Mouse (Mus musculus): ENCODE measurements around the gene Pdia2. TPM values are rescaled to one million over a fixed set of nuclear protein-coding genes. Genes with fewer than 3 reads are reported as not detected.

Gene Pdia2
- 0.20 and 0.38 TPM in 2 replicates for polyA plus RNA-seq (2014; fragmentation: Nextera tagmentation; extraction: Ambion mirVana)

DNA sequence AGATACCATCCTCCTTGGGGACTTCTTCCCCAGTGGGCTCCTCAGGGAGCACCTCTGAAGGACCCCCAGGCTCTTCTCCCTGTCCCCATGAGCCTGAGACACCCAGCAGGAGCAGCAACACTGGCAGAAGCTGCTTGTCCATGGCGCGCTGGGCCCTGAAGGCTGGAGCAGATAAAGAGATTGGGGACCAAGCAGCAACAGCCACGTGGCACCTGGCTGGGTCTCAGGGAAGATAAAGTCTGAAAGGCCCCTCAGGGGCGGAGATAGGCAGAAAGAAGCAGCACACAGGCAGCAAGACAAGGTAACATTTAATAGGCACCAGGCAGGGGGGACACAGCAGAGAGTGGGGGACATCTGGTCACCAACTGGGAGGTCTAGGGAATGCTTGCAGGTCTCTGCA, at the start of gene Pdia2:
TSS of gene Pdia2 (minus strand) at position 196 of the 400 bp plus-strand sequence.
- Histone ChIP-seq H3K27ac (replicated peaks in 1 of 2; ENCODE audit: control insufficient read depth in 1 of 2, insufficient read depth in 1 of 2, low read depth in 2 of 2, low read length in 2 of 2) (no peak within 1 kb of the TSS), H3K36me3 (ENCODE audit: control insufficient read depth, insufficient read depth, low read length) (peaks cover 40% of the 10 kb centered on the region), H3K4me3 (ENCODE audit: control insufficient read depth in 1 of 2, insufficient read depth in 1 of 2, low read depth in 1 of 2, low read length in 2 of 2) (no peak within 1 kb of the TSS), H3K27me3 (ENCODE audit: control insufficient read depth, insufficient read depth, low read length) (peaks cover 46% of the 10 kb centered on the region), H3K4me2 (ENCODE audit: low read length) (no peak within 1 kb of the TSS), H3K9ac (ENCODE audit: low read length) (no peak within 1 kb of the TSS), H3K9me3 (ENCODE audit: control insufficient read depth, low read length) (no peaks in the 10 kb centered on the region), H3K4me1 (ENCODE audit: control insufficient read depth in 2 of 2, insufficient read depth in 2 of 2, low read length in 2 of 2) (peaks cover 0 to 10% of the 10 kb centered on the region in 2 experiments; a peak in 2 of 4 replicates)
- 52% methylated on average over 4 of the region's 4 CpGs for WGBS
- no peak for ATAC-seq (ENCODE audit: insufficient number of reproducible peaks, insufficient read depth, low FRiP score, low read depth)

DNA sequence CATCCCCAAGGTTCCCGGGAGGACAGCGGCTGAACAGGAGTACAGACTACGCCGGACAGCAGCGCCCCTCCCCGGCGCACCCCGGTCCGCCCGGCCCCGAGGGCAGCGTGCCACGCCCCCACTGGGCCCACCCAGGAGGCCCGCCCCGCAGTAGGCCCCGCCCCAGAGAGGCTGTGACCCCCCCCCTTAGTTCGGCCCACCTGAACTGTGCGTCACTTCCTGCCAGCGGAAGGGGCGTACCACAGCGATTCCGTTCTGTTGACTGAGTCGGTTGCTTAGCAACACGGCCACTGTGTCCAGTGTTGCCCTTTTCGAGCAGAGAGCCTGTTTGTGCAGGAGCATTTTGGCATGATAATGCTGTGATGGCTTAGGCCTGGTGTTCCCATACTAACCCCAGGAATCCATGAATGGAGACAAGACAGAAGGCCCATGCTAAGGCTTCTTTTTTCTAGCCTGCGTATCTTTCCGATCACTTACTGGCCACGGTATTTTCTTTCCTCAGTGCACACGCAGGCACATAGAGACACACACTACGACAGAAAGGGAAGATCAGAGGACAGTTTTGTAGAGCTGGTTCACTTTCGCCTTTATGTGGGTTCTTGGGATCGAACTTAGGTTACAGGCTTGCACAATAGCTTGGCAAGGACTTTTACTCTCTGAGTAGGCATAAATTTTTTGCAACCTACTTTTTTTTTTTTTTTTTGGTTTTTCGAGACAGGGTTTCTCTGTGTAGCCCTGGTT, 45.4 kb upstream of the Pdia2 start, which contains the start of gene Fam234a:
TSS of gene Fam234a (minus strand) at position 142 of the 741 bp plus-strand sequence.
- Histone ChIP-seq H3K27me3 (ENCODE audit: control insufficient read depth, insufficient read depth, low read length) (no peaks in the 10 kb centered on the region), H3K36me3 (ENCODE audit: control insufficient read depth, insufficient read depth, low read length) (no peaks in the 10 kb centered on the region), H3K4me2 (ENCODE audit: low read length) (peak within 1 kb of the TSS; percentile 86), H3K27ac (replicated peaks in 1 of 2; ENCODE audit: control insufficient read depth in 1 of 2, insufficient read depth in 1 of 2, low read depth in 2 of 2, low read length in 2 of 2) (peak within 1 kb of the TSS; percentile 81 to 82), H3K4me1 (ENCODE audit: control insufficient read depth in 2 of 2, insufficient read depth in 2 of 2, low read length in 2 of 2) (peaks cover 0 to 13% of the 10 kb centered on the region in 2 experiments; a peak in 3 of 4 replicates), H3K9ac (ENCODE audit: low read length) (peak within 1 kb of the TSS; percentile 83), H3K4me3 (ENCODE audit: control insufficient read depth in 1 of 2, insufficient read depth in 1 of 2, low read depth in 1 of 2, low read length in 2 of 2) (peak within 1 kb of the TSS; percentile 71 to 89), H3K9me3 (ENCODE audit: control insufficient read depth, low read length) (no peaks in the 10 kb centered on the region)
- ATAC-seq (ENCODE audit: insufficient number of reproducible peaks, insufficient read depth, low FRiP score, low read depth): peak; percentile 96
- WGBS: 6% methylated on average over 33 of the region's 33 CpGs

DNA sequence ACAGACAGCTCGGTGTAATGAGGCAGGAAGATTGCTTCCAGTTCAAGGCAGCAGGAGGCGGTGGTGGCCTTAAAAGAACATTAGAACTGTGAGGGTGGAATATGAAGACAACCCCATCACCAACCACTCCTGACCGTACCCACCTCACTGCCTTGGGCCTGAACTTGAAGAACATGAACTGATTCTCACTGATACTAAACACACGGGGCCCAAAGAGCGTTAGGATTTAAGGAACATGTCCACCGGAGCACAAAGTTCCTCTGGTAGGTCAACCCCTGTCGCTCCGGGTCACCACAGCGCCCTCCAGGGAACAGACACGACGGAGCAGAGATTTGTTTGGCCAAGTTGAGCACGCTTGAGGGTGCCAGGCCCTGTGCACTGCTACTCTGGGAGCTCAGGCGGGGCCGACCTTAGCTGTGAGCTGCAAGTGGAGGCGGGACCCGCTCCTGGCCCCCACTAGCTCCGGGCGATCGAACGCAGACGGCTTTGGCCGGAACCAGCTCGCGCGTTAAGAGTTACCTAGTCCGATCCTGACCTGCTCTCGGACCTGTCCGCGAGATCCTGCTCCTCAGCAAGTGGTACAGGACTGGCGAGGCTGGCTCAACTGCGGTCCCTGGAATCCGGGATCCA, 44.7 kb upstream of the Pdia2 start:
- Histone ChIP-seq H3K9ac (ENCODE audit: low read length) (peak overlapping the region; percentile 83), H3K4me2 (ENCODE audit: low read length) (peak overlapping the region; percentile 86), H3K4me3 (ENCODE audit: control insufficient read depth in 1 of 2, insufficient read depth in 1 of 2, low read depth in 1 of 2, low read length in 2 of 2) (peak overlapping the region; percentile 71 to 89), H3K27ac (replicated peaks in 1 of 2; ENCODE audit: control insufficient read depth in 1 of 2, insufficient read depth in 1 of 2, low read depth in 2 of 2, low read length in 2 of 2) (peak overlapping the region; percentile 75 to 82), H3K4me1 (ENCODE audit: control insufficient read depth in 2 of 2, insufficient read depth in 2 of 2, low read length in 2 of 2) (peaks cover 0 to 13% of the 10 kb centered on the region in 2 experiments; a peak in 3 of 4 replicates), H3K9me3 (ENCODE audit: control insufficient read depth, low read length) (no peaks in the 10 kb centered on the region), H3K27me3 (ENCODE audit: control insufficient read depth, insufficient read depth, low read length) (no peaks in the 10 kb centered on the region), H3K36me3 (ENCODE audit: control insufficient read depth, insufficient read depth, low read length) (no peaks in the 10 kb centered on the region)
- 1% methylated on average over 32 of the region's 32 CpGs for WGBS
- peak; percentile 76 for ATAC-seq (ENCODE audit: insufficient number of reproducible peaks, insufficient read depth, low FRiP score, low read depth)

DNA sequence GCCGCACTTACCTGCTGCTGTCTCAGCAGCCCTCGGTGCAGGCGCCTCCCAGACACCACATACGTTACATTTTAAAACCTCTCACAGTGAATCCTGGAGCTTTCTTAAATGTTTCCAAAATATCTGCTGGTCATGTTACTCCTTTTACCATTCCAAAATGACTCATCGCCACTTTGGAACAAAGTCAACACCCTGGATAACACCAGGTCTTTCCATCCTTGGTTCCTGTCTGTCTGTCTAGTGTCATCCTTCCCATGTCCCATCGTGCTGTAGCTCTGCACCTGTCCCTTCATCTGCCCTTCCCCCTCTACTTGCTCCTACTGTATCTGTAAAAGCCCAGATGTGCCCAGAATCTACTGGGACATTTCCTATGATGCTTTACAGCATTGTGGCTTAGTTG, 42.1 kb upstream of the Pdia2 start:
- no peaks in the 10 kb centered on the region for H3K36me3 ChIP-seq (ENCODE audit: control insufficient read depth, insufficient read depth, low read length)
- no peak overlapping the region for H3K4me3 ChIP-seq (ENCODE audit: control insufficient read depth in 1 of 2, insufficient read depth in 1 of 2, low read depth in 1 of 2, low read length in 2 of 2)
- H3K9ac ChIP-seq (ENCODE audit: low read length): no peak overlapping the region
- no peak overlapping the region for H3K4me2 ChIP-seq (ENCODE audit: low read length)
- no peak for ATAC-seq (ENCODE audit: insufficient number of reproducible peaks, insufficient read depth, low FRiP score, low read depth)
- no peaks in the 10 kb centered on the region for H3K9me3 ChIP-seq (ENCODE audit: control insufficient read depth, low read length)
- no peak overlapping the region for H3K27ac ChIP-seq (replicated peaks in 1 of 2; ENCODE audit: control insufficient read depth in 1 of 2, insufficient read depth in 1 of 2, low read depth in 2 of 2, low read length in 2 of 2)
- peaks cover 0 to 13% of the 10 kb centered on the region in 2 experiments; a peak in 3 of 4 replicates for H3K4me1 ChIP-seq (ENCODE audit: control insufficient read depth in 2 of 2, insufficient read depth in 2 of 2, low read length in 2 of 2)
- H3K27me3 ChIP-seq (ENCODE audit: control insufficient read depth, insufficient read depth, low read length): no peaks in the 10 kb centered on the region
- WGBS: 72% methylated on average over 6 of the region's 6 CpGs

DNA sequence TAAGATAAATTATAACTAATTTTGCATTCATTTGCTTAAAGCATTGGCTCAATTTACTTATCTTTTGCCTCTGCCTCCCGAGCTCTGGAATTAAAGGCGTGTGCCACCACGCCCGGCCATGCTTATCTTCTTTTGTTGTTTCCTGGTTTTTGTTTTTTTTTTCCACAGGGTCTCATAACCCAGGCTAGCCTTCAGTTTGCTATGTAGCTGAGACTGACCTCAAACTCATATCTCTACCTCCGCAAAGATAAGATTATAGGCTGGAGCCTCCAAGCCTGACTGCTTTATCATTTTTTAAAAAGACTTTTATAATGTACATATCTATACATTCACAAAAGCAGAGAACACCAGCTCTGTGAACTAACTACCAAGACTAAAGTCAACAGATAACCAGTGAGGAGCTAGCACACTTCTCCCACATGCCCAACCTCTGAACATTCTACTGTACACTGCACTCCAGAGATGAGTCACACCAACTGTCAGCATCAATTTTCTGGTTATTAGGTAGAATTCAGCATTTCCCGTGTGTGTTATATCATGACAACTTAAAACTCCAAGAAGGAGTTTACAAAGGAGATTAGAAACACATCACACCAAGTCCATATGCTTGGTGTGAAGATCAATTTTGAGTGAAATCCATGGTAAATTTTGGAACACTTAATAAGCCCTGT, 41.4 kb upstream of the Pdia2 start:
- Histone ChIP-seq H3K4me1 (ENCODE audit: control insufficient read depth in 2 of 2, insufficient read depth in 2 of 2, low read length in 2 of 2) (peaks cover 0 to 13% of the 10 kb centered on the region in 2 experiments; a peak in 3 of 4 replicates), H3K27ac (replicated peaks in 1 of 2; ENCODE audit: control insufficient read depth in 1 of 2, insufficient read depth in 1 of 2, low read depth in 2 of 2, low read length in 2 of 2) (no peak overlapping the region), H3K27me3 (ENCODE audit: control insufficient read depth, insufficient read depth, low read length) (no peaks in the 10 kb centered on the region), H3K9me3 (ENCODE audit: control insufficient read depth, low read length) (no peaks in the 10 kb centered on the region), H3K4me3 (ENCODE audit: control insufficient read depth in 1 of 2, insufficient read depth in 1 of 2, low read depth in 1 of 2, low read length in 2 of 2) (no peak overlapping the region), H3K4me2 (ENCODE audit: low read length) (no peak overlapping the region), H3K36me3 (ENCODE audit: control insufficient read depth, insufficient read depth, low read length) (no peaks in the 10 kb centered on the region), H3K9ac (ENCODE audit: low read length) (no peak overlapping the region)
- WGBS: 50% methylated on average over 6 of the region's 6 CpGs
- ATAC-seq (ENCODE audit: insufficient number of reproducible peaks, insufficient read depth, low FRiP score, low read depth): no peak

DNA sequence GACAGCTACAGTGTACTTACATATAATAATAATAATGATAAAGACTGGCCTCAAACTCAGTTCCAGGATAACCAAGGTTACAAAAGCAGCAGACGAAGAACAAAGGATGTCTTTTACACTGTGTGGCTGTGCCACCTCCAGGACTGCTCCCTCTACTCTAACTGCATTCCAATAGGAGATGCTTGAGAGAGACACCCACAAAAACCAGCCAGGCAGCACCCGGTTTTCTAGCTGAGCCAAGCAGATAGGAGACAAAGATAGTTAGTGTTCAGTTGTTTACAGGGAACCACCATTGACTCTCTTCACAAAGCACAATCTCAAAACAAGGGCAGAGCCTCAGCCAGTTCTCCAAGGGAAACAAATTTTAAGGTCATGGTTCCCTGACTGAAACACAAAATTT, 40.7 kb upstream of the Pdia2 start:
- Histone ChIP-seq H3K4me3 (ENCODE audit: control insufficient read depth in 1 of 2, insufficient read depth in 1 of 2, low read depth in 1 of 2, low read length in 2 of 2) (no peak overlapping the region), H3K27me3 (ENCODE audit: control insufficient read depth, insufficient read depth, low read length) (no peaks in the 10 kb centered on the region), H3K4me2 (ENCODE audit: low read length) (no peak overlapping the region), H3K27ac (replicated peaks in 1 of 2; ENCODE audit: control insufficient read depth in 1 of 2, insufficient read depth in 1 of 2, low read depth in 2 of 2, low read length in 2 of 2) (no peak overlapping the region), H3K9me3 (ENCODE audit: control insufficient read depth, low read length) (no peaks in the 10 kb centered on the region), H3K9ac (ENCODE audit: low read length) (no peak overlapping the region), H3K36me3 (ENCODE audit: control insufficient read depth, insufficient read depth, low read length) (no peaks in the 10 kb centered on the region), H3K4me1 (ENCODE audit: control insufficient read depth in 2 of 2, insufficient read depth in 2 of 2, low read length in 2 of 2) (peaks cover 0 to 13% of the 10 kb centered on the region in 2 experiments; a peak in 3 of 4 replicates)
- ATAC-seq (ENCODE audit: insufficient number of reproducible peaks, insufficient read depth, low FRiP score, low read depth): no peak
- 58% methylated on average over 2 of the region's 2 CpGs for WGBS

DNA sequence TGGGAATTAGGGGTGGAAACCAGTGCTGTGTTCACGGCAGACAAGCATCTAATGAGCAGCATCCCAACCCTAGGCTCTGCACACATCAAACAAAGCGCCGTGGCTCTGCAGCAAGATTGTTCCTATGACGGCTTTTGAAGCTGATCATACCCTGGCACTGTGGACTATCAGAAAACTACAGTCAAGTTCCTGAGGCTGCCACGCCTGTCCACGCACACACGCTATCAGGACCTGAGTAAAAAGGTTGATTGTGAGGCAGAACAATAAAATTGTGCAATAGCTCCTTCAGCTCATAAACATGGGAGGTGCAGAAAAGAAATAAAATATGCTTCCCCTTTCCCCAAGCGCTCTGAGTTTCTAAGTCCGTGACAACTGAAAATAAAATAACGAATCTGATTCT, 38.8 kb upstream of the Pdia2 start:
- WGBS: 79% methylated on average over 10 of the region's 10 CpGs
- Histone ChIP-seq H3K9ac (ENCODE audit: low read length) (no peak overlapping the region), H3K27me3 (ENCODE audit: control insufficient read depth, insufficient read depth, low read length) (no peaks in the 10 kb centered on the region), H3K4me2 (ENCODE audit: low read length) (no peak overlapping the region), H3K9me3 (ENCODE audit: control insufficient read depth, low read length) (0 out of 2 replicates have a peak, but pooled peaks cover 3% of the 10 kb centered on the region), H3K27ac (replicated peaks in 1 of 2; ENCODE audit: control insufficient read depth in 1 of 2, insufficient read depth in 1 of 2, low read depth in 2 of 2, low read length in 2 of 2) (no peak overlapping the region), H3K4me3 (ENCODE audit: control insufficient read depth in 1 of 2, insufficient read depth in 1 of 2, low read depth in 1 of 2, low read length in 2 of 2) (no peak overlapping the region), H3K36me3 (ENCODE audit: control insufficient read depth, insufficient read depth, low read length) (no peaks in the 10 kb centered on the region), H3K4me1 (ENCODE audit: control insufficient read depth in 2 of 2, insufficient read depth in 2 of 2, low read length in 2 of 2) (peaks cover 0 to 4% of the 10 kb centered on the region in 2 experiments; a peak in 1 of 4 replicates)
- no peak for ATAC-seq (ENCODE audit: insufficient number of reproducible peaks, insufficient read depth, low FRiP score, low read depth)

Measured in heart, embryonic 14.5 days (tissue).